Mouse (Mus musculus): ENCODE data around the gene Aff2.

Gene Aff2

DNA sequence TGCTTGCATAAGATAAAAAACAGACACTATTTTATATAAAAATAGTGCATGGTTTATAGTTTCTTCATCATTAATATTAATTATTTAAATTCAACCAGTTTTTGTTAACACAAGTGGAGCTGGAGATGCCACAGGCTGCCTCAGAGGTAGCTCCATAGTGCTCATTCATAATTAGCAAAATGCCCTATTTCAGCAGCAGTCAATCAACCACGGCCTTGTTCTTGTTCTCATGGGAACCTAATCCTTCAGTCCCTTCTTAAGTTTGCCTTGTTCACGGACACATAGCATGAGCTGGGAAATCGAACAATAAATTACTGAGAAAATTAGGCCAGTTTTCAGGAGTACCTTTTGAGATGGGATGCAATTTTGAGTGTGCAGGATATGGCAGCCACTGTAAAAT, 378.9 kb downstream of the Aff2 start:
- no peak for DNase-seq (ENCODE audit: extremely low read depth, insufficient read length, low spot score)

DNA sequence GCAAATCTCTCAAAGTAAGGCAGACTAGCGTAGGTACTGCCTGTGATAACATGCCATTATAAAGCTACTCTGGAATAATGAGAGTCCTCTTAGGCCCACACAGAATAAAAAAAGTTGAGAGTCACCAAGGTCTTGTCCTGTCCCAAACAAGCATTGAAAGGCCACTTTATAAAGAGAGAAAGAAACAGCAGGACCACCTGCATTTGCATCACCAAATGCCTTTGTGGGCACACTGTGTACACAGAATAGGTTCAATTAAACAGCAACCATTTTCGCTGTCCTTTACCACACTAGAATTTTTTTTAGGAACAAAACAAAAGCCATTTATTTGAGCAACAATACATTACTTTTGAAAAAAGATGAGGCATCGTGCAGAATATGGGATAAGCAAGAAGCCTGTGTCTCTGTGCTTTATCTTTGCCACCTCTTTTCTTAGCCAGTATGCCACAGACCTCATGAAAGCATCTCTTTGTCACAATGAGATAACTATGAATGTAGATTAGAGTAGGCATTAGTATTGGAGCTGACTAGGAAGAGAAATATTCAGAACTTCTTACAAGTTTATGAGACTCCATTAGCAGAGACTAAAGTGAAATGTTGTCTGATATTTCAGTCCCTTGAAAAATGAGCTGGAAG, 385.0 kb downstream of the Aff2 start:
- DNase-seq (ENCODE audit: extremely low read depth, insufficient read length, low spot score), result no peak

DNA sequence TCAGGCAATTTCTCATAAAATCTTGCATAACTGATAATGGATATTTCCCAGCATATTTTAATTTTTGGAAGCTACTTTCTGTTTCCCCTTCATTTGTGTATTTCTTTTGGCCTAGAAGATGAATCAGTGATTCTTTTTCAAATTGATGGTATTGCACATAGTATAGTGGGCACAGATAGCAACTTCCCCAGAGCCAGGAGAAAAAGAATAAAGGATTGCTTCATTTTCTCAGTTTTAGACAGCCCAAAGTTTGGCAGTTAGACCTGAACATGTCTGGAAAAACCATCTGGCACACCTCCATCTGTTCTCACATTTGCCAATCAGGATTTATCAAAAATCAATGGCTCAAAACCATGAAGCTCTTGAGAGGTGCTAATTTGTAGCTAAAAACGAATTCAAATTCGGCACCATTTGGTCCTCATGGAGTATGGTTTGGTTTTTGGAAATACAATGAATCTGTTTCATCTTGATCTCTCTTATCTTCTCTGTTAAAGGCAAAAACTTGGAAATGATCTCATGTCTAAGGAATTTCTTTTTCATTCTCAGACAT, 441.9 kb downstream of the Aff2 start:
- DNase-seq (ENCODE audit: extremely low read depth, insufficient read length, low spot score), result no peak

DNA sequence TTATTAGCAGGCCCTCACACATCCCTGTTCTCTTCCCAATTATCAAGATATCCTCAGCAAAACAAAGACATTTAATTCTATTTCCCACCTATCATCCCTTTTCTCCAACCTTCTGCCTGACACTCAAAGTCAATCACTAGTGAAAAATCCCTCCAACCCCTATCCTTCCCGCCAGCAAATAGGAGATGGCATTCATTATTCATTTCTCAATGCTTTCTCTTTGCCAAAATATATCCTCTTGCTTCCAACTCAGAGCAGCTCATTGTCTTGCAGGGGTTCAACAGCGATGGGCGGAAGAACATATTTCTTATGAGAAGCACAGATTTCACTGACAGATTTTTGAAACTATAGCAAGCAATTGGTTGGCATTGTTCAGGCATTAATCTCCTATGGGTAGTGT, 442.4 kb downstream of the Aff2 start:
- DNase-seq (ENCODE audit: extremely low read depth, insufficient read length, low spot score), result no peak

DNA sequence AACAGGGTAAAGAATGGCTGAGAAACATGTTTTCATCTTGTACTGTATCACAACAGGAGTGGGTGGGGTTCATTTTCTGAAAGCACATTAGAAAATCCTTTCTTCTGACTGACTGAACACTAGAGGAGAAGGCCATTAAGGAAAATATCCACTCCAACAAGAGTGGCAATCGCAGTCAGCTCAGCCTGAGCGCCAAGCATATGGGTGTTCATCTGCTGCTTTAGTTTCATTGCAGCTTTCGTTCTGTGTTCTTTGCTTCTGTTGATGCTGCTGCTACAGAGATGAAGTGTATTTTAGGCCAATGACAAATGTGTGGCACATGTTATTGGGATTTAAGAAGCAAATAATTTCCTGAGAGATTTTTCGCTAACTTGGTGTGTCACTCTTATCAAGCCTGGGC, 451.7 kb downstream of the Aff2 start:
- DNase-seq (ENCODE audit: extremely low read depth, insufficient read length, low spot score), result no peak

DNA sequence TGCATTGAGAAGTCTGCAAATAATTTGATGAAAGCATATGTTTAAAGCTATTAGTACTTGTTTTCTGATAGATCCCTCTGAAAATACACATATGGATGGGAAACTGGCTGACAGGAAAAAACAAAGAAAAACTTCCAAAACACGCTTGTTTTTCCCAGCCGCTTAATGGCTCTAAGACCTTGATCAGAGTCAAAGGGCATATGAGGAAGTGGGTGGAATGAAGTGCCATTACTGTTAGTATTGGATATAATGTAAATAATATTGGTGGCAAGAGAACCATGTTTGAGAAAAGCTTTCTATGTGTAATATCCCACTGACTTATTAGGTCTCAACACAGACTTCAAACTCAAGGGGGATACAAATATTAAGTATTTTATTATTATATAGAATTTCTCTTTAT, 455.0 kb downstream of the Aff2 start:
- DNase-seq (ENCODE audit: extremely low read depth, insufficient read length, low spot score), result no peak

DNA sequence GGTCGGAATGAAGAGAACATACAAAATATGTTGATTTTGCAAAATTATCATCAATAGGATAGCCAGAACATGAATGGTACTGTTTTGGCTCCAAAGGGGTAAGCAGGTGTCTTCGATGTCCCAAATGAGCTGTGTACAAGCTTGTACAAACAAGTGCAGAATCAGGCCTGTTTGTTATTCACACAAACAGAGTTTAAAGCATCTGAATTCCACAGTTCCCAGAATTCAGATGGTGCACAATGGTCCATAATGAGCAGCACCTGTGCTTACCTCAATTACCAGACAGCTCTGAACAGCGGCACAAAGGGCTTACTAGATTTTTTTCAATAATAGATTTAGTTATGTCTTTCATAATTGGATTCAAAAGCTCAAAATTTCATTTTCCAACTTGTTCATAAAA, 457.6 kb downstream of the Aff2 start:
- no peak for DNase-seq (ENCODE audit: extremely low read depth, insufficient read length, low spot score)

DNA sequence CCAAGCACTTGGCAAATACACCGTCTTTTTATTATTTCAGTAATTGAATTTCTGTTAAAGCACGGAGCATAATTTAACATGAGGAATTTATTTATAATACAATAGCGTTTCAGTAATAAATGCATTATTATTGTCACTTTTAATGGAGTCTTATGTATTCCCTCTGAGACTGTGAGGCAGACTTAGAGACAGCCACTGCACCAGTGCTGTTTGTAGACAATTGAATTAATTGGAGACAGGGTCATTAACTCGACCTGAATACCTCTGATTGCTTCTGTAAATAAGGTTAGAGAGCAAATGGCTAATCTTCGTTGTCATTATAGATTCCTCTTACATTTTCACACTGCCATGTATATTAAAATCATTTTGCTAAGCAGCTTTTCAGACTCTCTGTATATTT, 458.1 kb downstream of the Aff2 start:
- no peak for DNase-seq (ENCODE audit: extremely low read depth, insufficient read length, low spot score)

DNA sequence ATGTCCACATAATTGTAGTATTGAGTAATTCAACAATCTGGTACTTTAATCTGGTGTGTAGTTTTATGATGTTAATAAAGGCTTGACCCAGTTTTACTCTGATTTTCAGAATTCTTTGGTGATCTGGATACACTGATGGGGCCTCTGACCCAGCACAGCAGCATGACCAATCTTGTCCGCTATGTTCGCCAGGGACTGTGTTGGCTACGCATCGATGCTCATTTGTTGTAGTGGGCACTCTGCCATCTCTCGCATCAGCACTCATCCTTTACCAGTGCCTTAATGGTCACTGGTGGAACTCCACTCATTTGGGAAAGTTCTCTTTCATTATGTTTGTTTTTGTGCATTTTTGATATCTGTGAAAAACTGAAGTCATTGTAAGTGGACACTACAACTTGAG, 507.5 kb downstream of the Aff2 start:
- no peak for DNase-seq (ENCODE audit: extremely low read depth, insufficient read length, low spot score)

DNA sequence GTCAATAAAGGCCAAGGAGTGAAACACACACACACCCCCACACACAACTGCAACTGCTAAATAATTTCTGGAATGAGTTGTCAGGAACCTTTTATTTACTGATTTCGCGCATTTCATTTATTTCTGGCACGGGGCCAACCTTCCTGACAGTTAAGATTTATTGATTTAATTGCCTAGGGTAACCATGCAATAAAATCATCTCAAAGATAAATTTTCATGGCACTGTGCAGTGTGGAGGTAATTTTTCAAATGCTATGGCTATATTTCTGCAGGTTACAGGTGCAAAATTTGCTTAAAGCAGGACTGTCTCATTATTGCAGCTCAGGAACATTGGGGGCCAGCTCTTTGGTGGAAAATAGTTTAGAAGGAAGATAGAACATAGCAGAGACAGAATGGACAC, 531.6 kb downstream of the Aff2 start:
- no peak for DNase-seq (ENCODE audit: extremely low read depth, insufficient read length, low spot score)

All from 3134 (cell line).